Mouse (Mus musculus): Measurements from ENCODE around the gene Tectb.

Tectb gene

DNA sequence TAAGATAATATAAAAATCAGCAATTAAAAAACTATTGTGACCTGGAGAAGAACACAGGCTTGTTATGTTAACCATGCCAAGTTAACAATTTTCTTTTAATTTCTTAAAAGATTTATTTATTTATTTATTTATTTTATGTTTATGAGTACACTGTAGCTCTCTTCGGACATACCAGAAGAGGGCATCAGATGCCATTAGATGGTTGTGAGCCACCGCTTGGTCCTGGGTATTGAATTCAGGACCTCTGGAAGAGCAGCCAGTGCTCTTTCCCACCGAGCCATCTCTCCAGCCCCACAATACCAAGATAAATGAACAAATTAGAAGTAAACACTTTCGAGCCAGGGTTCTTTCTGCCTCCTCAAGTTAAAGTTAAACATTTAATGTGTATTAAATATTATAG lies 28.1 kb downstream of the Tectb start:
- CTCF ChIA-PET = no interaction called here

DNA sequence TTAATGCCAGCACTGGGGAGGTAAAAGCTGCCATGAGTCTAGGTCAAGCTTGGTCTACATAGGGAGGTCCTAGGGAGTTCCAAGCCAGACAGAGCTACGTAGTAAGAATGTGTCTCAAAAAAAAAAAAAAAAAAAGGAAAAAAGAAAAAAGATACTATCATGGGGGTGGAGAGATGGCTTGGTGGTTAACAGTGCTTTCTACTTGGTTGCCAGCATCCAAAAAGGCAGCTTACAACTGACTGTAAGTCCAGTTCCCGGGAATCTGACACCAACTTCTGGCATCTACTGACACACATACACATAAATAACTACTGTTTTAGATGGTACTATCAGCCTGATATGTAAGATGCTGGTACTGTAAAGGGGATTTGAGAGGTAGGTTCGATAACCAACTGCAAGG lies 28.6 kb downstream of the Tectb start:
- CTCF ChIA-PET = no interaction called here

DNA sequence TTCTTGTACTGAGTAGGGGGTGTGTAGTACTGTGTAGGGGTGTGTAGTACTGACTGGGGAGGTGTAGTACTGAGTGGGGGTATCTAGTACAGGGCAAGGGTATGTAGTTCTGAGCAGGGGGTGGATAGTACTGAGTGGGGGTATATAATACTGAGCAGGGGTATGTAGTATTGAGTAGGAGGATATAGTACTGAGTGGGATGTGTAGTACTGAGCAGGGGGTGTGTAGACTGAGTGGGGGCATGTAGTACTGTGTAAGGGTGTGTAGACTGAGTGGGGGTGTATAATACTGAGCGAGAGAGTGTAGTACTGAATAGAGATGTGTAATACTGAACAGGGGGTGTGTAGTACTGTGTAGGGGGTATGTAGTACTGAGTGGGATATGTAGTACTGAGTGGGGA lies 31.2 kb downstream of the Tectb start:
- CTCF ChIA-PET = no interaction called here

DNA sequence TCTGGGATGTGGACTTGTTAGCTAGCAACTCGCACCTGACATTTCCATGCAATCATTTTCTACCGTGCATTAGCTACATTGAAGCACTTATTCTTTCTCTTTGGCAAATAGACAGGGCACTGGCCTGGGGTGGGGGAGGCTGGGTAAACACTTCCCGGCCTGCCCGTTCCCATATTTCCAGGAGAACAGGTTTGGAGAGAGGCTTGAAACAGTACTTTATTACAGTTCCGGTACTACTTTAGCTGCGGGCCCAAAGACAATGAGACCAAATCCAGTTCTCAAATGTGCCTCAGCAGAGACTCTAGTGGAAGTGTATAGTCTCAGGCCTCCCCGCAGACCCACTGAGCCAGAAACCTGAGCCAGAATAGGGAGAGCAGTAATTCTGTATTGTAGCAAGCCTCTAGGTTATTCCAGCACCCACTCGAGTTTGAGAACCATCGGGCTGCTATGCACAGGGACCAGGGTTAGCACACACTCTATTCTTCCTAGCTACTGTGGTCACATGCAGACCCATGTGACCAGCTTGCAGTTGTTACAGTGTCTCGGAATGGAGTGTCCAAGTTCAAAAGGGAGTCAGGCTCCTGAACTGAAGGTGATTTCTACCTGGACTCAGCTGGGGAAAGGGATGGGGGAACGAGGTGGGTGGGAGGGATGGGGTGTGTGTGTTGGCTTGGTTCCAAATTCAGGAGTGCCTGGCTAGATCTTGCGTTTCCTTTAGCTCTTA lies 33.2 kb downstream of the Tectb start:
- CTCF ChIA-PET = interaction anchor here (0.6 kb wide), 1 partner anchor 98 kb away, joined by 3 read pairs; no protein-coding TSS in a partner anchor

DNA sequence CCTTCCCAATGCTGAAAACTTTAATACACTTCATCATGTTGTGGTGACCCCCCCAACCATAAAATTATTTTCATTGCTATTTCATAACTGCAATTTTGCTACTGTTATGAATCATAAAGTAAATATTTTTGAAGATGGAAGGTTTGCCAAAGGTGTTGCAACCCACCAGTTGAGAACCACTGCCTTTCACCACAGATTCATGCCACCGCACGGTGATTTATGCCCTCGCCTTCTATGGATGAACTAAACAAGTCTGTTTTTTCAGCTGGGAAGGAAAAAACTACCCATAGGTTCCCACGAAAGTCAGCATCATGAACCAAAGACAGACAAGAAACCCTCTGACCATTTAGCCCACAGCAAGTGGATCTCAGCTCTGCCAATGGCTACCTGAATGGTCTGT lies 36.3 kb downstream of the Tectb start:
- CTCF ChIA-PET = interaction anchor here (1.4 kb wide), 1 partner anchor 88 kb away, joined by 3 read pairs; no protein-coding TSS in a partner anchor

DNA sequence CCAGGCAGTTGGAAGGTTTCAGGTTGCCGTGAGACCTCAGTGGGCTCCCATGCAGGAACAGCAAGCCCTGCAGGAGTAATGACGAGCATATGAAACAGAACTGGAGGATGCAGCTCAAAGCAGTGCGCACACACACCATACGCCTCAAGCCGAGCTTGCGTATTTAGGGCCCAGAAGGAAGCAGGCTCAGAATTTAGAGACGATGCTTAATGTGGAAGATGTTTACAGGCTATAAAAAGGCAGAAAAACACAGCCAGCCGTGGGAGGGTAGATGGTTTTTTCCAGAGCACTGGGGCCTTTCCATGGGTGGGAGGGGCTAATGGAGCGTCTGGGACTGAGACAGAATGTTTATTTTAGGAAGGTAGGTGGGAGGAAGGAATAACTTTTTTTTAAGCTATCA lies 36.8 kb downstream of the Tectb start:
- CTCF ChIA-PET = interaction anchor here (1.4 kb wide), 1 partner anchor 87 kb away, joined by 3 read pairs; no protein-coding TSS in a partner anchor

DNA sequence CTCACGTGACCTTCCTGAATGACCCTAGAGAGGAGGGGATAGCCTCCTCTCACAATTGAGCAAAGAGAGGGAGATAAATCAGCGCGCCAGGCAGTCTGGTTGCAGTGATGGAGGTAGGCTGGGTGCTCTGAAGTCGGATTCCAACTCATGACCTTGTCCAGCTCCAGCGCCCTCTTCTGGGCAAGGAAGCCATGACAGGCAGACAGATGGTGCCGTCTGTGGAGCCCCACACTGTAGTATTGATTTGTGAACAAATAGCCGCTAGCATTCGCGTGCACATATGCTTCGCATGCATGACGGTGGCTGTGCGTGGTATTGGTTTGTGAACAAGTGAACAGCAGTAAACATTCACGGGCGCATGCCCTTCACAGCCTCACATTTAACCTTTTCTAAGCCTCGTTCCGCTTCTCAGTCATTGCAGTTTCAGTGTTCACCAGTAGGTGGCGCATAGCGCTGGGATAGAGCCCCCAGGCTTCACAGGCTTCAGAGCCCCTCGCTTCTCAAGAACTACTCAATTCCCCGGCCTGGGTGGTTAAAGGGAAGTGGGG lies 37.7 kb downstream of the Tectb start:
- CTCF ChIA-PET = interaction anchor here (1.2 kb wide), 1 partner anchor 86 kb away, joined by 3 read pairs; no protein-coding TSS in a partner anchor

DNA sequence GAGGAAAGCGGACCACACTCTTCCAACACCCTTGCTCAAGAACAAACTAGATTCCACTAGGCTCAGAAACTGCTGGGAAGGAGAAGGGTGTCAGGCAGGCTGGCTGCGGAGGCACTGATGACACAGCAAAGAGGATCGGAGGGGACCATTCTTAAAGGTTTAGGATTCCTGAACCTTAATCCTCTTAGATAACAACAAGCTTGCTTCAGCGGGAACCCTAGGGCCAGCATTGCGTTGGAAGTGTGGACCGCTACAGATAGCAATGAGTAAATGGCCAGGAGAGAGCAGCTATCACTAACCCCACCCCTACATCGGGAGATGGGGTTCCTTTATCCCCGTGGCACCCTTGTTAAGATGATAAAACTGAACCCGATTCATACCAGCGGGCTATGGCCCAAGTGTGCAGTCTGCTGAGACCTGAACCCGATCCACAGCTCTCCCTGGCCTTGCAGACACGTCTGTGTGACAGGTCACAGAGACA lies 38.2 kb downstream of the Tectb start:
- CTCF ChIA-PET = interaction anchor here (0.8 to 1.2 kb wide), 2 partner anchors 12 to 86 kb away, joined by 3 read pairs; no protein-coding TSS in a partner anchor

DNA sequence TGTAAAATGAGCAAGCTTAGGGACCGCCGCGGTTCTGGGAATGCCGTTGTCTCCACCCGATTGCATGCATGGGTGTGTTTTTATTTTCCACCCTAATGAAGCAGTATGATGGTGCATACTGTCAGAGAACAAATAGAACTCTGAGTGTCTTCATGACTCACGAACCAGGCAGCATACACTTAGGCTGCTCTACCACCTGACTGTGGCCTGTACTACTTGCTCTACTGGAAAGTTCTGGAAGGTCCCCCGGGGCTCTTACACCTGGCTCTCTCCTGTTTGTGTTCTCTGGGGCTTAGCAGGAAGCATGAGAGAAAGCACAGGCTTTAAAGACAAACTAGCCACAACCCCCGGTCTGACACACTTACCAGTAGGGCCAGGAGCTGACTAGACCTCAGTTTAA lies 38.8 kb downstream of the Tectb start:
- CTCF ChIA-PET = interaction anchor here (0.8 to 1.2 kb wide), 2 partner anchors 12 to 85 kb away, joined by 3 read pairs; no protein-coding TSS in a partner anchor

DNA sequence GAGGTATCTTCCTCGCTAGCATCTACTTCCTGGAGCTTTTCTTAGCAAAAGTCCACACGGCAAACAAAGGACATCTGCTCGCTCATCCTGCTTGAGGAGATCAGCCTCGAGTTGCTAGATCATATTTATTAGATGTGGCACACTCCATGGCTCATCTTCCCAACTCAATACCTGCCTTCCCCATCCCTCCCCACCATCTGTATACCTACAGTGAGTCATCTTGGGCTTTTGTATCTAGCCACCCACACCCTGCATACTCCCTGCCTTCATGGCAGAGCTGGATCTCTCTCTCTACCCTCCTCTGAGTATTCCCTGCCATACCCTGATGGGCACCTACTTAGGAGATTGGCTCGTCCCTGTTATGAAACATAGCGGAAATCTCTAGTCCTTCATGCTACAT lies 40.7 kb downstream of the Tectb start:
- CTCF ChIA-PET = interaction anchor here (0.6 kb wide), 1 partner anchor 21 kb away, joined by 3 read pairs; no protein-coding TSS in a partner anchor

DNA sequence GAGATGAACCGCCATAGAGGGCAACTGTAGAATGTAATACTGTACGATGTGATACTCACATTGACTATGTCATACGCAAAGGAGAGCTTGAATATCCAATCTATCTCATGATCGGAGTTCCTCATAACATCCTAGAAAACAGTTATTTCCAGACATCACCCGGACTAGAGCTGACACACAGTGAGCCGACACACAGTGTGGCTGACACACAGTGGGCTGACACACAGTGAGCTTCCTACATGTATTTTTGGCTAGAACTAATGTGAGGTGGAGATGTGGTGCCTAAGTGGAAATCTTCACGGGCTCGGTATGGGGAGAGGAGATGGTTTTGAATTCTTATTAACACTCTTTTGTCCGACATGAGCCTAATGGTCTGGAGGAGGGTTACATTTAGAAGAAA lies 41.7 kb downstream of the Tectb start:
- CTCF ChIA-PET = no interaction called here

DNA sequence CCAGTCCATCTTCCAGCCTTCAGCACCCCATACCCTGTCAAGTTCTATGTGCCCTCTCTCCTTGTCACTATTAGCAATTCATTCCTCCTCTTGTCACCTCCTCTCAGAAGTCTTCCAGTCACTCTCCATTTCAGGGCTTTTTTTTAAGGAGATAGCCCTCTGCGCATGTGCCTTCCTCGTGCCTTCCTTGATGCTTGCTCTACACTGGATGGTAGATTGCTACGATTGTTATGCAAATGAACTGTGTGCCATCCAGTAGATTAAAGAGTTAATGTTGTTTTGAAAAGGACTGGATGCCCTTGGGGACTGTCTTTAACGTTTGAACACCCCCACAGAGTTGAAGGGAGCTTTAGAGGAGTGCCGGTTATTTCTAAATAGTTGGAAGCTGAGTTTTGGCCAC lies 46.1 kb downstream of the Tectb start:
- CTCF ChIA-PET = interaction anchor here (0.6 to 0.7 kb wide), 2 partner anchors 41 to 256 kb away, joined by 5 to 13 read pairs; no protein-coding TSS in a partner anchor

DNA sequence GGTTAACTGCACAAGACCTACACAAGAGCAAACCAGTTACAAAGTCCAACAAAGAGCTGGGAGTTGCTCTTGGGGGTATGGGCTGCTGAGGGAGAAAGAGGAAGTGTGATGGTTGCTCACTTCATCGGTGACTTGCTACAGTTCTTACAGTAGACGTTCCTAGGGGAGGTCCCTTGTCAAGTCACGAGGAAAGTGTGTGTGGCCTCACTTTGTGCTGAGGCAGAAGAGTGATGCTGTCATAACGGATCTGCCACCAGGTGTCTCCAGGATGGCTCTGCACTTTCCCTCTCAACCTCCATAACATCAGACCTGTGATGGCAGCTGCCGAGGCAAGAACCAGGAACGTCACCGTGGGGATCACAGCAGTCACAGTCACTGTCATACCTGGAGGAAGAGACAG lies 46.6 kb downstream of the Tectb start:
- CTCF ChIA-PET = interaction anchor here (0.6 to 0.7 kb wide), 2 partner anchors 40 to 256 kb away, joined by 5 to 13 read pairs; no protein-coding TSS in a partner anchor

DNA sequence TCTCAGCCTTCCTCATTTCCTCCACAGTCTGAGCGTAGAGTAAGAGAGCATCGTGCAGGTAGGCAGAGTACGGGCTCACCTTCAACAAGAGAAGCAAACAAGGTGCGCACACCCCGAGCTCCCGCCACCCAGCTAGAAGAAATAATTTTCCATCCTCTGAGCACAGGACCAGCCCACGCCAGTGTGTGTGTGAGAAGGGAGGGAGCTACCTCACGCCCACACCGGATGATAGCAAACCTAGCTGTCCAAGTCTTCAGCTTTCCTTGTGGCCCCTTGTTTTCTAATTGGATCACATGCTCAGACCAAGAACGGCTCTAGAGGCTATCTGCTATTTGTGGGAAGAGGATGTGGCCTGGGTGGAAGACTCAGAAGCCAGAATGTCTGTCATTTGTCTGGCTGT lies 50.5 kb downstream of the Tectb start:
- CTCF ChIA-PET = no interaction called here

DNA sequence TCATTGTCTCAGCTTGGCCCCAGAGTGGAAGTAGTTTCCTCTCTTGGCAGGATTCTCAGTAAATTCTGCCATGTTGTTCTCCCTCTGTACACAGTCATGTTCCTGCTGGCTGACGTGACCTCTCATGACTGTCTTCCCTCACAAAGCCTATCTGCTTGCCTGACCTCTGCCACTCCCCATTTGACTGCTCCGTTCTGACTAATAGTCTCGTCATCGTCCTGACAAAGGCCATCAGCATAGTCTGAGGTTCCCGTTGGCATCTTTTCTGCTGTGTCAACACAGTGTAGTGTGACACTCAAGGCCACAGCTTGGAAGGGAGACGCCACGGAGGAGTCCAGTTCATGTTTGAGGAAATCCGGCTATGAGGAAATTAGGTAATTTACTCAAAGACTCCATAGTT lies 51.6 kb downstream of the Tectb start:
- CTCF ChIA-PET = no interaction called here

DNA sequence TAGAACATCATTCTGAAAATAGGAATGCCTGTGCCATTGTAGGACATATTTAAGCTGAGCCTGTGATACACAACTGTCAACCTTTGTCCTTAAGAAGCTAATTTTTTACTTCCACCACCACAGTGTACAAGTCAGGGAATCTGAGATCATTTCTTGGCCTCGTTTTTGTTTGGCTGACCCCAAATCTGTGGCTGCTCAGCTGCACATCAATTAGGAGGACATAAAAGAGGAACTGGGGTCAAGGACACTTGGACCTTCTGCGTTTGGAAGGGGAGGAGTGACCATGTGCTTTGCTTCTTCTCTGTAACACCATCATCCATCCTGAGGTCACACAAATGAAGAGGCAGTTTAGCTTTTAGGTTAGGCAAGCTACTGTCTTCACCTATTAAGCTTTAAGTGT lies 55.5 kb downstream of the Tectb start:
- CTCF ChIA-PET = no interaction called here

DNA sequence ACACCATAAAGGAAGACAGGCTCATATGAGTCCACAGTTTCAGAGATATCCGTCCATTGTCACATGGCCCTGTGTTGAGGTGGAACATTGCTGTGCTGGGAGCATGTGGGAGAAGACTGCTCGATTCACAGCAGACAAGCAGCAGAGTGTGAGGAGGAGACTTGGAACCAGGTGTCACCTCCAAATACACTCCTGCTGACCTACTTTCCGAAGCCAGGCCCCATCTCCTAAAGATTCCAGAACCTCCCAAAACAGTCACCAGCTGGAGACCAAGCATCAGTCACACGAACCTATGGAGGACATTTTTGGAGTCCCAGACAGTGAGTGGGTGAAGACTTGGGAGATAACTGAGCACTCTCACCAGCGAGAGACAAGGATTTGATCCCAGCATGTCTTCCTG lies 56.0 kb downstream of the Tectb start:
- CTCF ChIA-PET = no interaction called here

DNA sequence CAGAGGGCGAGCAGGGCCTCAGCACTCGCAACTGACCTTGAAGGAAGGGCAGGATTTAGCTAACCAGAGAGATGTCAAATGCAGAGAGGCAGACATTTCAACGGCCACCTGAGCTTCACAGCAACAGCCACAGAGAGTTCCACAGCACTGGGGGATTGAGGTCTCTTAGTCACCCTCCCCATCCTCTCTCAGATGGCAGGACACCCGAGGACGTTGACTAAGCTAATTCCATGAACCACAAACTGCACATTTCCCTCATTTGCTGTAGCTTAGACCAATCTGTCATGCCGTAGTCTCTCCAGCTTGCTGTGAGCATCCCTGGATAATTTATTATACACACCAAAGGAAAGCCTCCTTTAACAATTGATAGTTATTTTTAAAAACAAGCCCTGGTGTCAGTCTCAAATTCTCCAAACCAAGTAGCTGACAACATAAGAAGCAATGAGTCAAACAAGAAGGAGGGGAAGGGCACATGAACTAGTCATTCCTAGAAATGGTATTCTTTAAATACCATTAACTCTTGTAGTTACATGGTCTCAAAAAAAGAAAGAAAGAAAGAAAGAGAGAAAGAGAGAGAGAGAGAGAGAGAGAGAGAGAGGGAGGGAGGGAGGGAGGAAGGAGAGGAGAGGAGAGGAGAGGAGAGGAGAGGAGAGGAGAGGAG lies 59.4 kb downstream of the Tectb start:
- CTCF ChIA-PET = no interaction called here

DNA sequence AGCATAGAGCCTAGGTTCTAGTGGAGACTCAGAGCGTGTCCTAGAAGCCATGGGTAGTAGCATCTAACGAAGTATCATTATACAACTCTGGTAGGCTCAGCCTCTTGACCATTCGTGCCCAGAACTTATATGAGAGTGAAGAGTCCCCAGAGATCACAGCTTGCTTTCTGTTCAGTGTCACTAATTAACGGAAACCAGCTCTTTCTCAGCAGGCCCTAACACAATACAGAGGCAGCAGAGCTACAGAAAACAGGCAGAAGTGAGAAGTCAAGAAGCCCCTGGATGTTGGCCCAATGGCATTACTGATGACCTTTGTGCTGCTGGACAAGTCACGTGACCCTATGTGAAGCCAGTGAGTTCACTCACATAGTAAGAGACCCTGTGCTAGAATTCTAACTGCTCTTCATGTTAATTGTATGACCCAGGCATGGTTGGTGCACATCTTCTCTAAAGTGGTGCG lies 60.7 kb downstream of the Tectb start, which contains the start of gene Gucy2g:
Gene Gucy2g (minus strand): TSS at position 51 of the 460 bp plus-strand sequence.
- CTCF ChIA-PET = no interaction called here

DNA sequence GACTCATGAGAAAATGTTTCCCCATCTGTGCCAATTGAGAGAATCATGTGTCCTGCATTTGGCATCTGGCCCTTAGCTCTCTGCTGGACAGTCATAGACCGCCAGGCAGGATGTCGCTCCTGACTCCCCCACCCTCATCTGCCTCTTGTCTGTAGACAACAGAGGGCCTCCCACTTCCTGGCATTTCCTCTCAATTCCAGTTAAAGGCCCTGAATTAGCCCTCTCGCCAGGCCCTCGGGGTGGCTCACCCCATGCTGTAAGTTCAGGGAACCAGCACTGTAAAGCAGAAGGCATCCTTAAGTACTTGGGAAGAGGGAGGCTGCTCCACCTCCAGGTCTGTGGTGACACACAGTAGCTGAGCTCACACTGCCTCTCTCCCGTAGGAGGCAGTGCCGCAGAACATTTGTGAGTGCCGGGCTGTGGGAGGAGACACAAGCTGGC lies 64.3 kb downstream of the Tectb start:
- CTCF ChIA-PET = interaction anchor here (0.7 kb wide), 1 partner anchor 77 kb away, joined by 5 read pairs; no protein-coding TSS in a partner anchor
